Mouse (Mus musculus): ENCODE results near the gene Nedd1.

- TF ChIP-seq CTCF (IDR thresholded peaks at IDR 0.05; ENCODE audit: control insufficient read depth, insufficient read depth, insufficient read length) (no peak), FOSL1 (IDR thresholded peaks at IDR 0.05; ENCODE audit: insufficient read depth, low read length, poor library complexity, severe bottlenecking) (no peak), MYOD1 (IDR thresholded peaks at IDR 0.05; ENCODE audit: control insufficient read depth, insufficient read length, low read depth) (no peak), USF1 (IDR thresholded peaks at IDR 0.05; ENCODE audit: low read depth) (no peak), MAX (IDR thresholded peaks at IDR 0.05) (no peak), CEBPB (IDR thresholded peaks at IDR 0.05; ENCODE audit: low read depth) (no peak)
Observed at GRCm38 (mm10) chr10:92649096-92649495, 73.1 kb downstream of the Nedd1 start.
